Mouse (Mus musculus): ENCODE results near the gene Eea1. TPM values are rescaled to one million over a fixed set of nuclear protein-coding genes. Genes with fewer than 3 reads are reported as not detected.
"Not testable (repeated sequence)": the region's sequence is repeated elsewhere in the genome, so short reads cannot be mapped to it uniquely, and the experiment has no call there.

The Eea1 gene
- total RNA-seq (2021): 31.7 and 33.1 TPM in 2 replicates
- long read RNA-seq, experiment 1, partial matches to known transcripts: 1 of 1 reads
- long read RNA-seq, experiment 1, other reads (novel, unspliced or antisense): 0 of 1 reads
- long read RNA-seq, experiment 2, partial matches to known transcripts: 3 of 3 reads
- long read RNA-seq, experiment 2, other reads (novel, unspliced or antisense): 0 of 3 reads

DNA sequence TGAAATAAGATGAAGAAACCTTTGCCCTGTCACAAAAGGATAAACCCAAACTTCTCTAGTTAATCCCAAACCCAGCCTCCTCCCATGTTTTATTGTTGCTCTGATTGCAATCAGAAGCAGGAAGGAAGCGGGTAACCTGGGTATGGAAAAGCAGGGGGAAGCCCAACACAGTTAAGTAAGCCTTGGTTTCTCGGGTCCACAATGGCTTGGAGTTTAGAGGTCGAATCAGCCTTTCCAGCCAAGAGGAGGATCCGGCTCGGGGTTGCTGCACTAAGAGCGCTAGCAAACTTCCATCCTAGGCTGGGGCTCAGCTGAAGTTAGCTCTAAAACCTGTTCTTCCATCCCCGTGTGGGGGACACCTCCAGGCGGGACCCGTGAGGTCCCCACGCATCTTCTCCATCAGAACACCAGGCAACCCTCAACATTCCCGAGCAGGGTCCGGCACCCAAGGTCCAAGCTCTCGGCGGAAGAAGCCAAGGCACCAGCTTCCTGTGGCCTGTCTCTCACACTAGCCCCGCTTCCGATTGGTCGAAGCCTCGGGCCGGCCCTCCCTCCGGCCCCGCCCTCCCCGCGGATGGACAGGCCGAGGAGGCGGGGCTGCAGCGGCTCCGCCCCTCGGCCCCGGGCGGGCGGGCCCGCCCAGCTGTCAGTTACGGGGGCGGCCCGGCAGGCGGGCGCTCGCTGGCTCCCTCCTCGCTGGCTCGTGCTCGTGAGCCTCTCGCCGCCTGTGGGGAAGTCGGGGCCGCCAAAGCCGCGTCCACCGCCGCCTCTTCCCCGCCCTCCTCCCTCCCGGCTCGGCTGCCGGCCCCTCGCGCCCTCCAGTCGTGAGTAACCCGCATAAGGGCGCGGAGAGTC lies at the start of gene Eea1:
Gene Eea1, plus strand, starts transcription at position 605 of the 855 bp plus-strand sequence.
- peak; percentile 97 for DNase-seq

DNA sequence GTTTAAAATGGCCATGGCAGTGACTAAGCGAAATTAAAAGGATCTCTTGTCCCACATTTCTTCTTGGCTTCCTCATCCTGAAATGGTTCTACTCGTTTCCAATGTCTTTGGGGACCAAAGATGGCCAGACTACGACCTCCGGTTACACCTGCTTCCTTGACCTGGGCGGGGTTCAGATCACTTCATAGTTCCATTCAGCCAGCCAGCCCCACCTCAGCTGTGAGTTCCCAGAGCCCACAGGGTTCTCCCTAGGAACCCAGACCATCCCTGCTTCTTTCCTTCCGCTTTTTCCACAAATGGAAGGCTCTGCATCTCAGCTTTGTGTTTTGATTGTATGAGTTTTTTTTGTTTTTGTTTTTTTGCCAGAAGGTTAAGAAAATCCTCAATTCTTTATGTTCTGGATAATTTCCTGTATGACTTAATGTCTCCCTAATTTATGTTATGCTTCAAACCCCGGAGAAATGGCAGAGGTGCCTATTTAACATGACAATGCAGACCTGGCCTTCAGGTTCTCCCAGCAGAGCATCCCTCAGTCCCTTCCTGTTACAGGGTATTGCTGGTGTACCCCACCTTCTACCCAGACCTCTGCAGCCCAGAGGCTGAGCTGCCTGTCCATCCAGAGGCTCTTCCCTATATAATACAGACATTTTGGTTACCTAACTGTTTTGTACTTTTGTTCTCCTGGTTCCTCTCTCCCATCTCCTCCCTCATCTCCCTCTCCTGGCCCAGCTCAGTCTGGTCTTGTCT lies 49.1 kb upstream of the Eea1 start:
- no peak for DNase-seq

DNA sequence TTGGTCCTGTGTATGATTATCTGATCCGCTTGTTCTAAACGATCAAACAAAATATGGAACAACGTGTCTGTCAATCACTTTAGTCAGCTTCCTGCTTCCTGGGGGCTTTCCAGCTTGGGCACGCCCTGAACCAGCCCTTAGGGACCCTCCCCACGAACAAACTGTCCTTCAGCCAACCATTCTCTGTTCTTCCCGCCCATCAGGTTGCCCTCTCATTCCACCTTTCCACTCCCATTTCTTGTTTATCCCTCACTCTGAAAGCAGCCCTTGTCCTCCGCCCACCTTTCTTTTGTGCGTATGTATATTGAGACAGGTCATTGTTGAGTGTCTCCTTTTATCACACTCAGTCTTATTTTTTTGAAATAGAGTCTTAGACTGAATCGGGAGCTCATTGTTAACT lies 48.3 kb upstream of the Eea1 start:
- DNase-seq: no peak

DNA sequence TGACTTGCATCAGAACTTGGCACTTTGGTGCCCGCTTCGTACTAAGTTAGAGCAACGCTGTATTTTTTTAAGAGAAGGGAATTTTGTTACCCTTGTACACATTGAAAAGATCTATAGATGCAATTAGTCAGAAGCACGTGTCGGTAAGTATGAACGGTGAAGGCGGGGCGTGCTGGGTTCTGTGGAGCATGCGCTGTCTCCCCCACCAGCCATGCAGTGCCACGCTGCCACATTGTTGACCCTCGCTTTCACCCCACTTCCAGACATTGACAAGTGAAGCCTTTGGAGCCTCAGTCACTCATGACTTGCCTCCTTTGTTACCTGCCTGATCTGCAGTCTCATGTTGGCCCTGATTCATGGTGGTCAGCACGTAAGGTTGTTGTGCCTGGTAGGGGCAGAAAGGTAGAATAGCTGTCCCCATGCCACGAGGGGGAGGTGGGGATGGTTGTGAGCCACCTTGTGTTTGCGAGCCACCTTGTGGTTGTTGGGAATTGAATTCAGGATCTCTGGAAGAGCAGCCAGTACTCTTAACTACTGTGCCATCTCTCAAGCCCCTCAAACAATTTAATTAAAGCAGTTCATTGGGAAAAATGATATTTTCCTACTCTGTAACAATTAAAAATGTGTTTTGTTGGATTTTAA lies 47.0 kb upstream of the Eea1 start:
- DNase-seq: no peak

DNA sequence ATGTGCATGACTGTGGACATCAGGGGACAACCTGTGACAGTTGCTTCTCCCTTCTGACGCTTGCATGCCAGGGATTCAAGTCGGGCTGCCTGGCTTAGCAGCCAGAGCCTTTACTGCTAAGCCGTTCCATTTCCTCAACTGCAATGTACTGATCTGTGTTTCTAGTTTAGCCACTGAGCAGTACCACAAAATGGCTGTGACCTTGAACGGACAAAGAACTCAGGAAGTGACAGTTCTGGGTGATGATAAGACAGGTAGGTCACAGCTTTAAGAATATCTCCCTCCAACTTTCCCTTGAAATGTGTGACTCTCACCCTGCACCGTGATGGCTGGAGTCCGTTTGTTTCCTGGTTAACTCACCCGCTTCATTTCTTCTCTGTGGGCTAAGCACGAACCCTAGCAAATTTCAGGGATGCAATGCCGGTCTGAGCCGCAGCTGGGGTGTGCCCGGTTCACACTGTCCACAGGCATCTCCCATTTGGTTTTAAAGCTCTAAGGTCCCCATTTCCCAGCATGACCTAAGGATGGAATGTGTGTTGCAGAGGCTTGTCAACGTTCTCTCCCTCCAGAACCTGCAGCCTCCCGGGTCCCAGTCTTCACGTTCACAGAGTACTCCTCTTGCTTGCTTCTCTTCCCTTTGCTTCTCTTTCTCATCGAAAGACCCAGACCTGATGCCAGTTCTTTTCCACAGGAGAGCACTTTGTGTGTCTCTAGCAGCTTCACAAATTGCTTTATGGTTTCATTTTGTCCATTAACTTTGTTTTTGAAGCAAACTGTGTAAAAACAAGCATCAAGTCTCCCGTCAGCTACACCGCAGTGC lies 46.2 kb upstream of the Eea1 start:
- peak; percentile 7 for DNase-seq

DNA sequence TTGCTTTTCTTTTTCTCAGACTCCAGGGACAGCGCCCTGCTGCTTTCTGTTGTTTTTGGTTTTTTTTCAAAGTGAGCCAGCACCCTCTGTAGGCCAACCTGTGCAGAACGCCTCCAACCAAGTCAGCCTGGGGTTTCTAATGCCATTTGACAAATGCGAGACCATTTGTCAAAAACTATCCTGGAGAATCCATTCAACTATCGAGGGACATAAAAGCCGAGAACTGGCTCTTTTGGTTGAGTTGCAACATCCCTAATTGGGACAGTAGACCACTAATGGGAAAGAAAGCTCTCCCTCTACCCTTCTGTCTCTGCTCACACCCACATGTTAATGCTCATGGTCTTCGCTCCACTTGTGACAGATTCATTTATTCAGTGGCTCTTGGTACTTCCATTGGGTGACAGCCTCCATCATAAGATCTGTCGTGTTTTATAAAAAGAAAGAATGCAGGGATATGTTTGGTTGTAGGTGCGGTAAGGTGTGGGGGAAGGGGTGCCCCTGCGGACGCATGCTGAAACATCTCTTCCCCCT lies 45.5 kb upstream of the Eea1 start:
- DNase-seq: peak; percentile 74

DNA sequence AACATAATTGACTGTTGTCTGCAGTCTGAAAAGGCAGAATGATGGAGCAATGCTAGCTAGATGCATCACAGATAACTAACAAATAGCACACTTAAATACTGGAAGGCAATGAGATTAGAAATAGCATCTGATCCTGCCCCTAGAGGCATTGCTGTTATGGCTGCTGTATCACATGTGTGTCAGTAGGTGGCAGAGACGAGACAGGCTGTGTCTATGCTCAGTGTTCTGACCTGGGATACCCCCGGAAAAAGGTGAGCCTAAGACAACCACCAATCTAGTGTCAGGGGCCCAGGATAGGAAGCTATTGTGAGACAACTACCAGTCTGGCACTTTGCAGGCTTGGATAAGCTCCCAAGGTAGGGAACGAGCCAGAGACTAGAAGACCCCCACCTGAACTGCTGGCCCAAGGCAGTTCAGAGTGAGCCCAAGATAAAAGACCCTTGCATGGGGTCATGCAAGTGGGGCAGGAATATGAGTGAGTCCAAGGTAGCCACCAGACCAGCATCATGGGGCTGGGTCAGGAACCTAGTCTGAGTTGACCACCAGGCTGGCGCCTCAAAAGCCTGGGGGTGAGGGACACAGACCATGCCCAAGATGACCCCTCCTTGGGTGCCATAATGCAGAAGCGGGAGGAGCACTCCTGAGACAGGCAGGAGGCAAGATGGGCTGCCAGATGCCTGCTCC lies 41.8 kb upstream of the Eea1 start:
- DNase-seq: peak; percentile 39

DNA sequence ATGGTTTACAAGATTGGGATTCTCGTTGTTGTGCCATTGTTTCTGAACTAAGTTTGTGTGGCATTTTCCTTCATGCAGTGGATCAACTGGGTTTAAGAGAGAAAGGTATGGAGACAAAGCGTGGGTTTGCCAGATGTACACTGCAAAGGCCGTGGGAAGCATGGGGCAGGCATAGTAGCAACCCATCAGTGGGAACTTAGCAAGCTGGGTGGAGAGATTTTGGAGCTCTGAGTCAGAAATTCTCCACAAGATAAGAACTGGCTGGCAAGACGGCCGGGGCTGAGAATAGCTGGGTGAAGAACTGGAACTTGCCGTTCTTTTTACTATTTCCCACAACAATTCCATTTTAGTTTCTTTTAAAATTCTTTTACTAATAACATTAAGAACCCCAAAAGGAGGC lies 35.8 kb upstream of the Eea1 start:
- no peak for DNase-seq

DNA sequence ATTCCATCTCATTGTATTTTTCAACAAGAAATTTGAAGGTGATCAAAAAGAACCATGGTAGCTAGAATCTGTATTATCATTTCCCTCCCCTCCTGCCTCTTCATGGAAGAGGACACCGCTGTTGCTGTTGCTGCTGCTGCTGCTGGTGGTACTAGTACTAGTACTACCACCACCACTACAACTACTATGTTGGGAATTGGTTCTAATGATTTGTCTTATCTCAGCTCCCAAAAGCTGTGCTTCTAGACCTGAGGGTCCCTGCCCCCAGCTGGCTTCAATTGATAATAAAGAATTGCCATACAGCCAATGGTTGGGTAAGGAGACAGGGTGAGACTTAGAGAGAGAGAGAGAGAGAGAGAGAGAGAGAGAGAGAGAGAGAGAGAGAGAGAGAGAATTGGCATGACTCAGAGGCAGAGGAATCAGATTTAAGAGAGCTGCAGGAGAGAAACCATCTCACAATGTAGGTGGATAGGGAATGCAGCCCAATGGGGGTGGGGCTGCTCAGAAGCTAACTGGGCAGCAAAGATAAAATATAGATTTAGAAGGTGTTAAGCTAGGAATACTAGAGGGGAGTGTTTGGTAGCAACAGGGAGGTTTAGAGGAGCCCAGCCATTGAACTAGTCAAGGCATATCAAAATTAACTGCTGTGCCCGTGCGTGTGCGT lies 31.1 kb upstream of the Eea1 start:
- DNase-seq: no peak

DNA sequence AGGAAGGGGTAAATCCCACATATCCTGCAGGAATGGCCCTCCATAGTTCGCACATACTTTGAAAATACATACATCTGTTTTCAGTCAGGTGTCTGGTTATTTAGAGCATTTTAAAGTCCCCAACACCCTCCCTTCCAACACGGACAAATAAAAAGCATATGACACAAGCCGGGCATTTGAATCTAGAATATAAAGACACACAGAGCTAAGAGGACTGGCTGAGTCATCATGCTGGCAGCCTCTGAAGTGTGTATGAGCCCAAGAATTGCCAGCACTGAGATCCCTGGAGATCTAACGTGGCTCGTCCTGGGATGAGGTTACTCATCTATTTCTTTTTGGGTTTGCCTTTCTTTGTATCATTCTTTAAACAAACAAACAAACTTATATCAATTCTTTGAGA lies 29.4 kb upstream of the Eea1 start:
- no peak for DNase-seq

DNA sequence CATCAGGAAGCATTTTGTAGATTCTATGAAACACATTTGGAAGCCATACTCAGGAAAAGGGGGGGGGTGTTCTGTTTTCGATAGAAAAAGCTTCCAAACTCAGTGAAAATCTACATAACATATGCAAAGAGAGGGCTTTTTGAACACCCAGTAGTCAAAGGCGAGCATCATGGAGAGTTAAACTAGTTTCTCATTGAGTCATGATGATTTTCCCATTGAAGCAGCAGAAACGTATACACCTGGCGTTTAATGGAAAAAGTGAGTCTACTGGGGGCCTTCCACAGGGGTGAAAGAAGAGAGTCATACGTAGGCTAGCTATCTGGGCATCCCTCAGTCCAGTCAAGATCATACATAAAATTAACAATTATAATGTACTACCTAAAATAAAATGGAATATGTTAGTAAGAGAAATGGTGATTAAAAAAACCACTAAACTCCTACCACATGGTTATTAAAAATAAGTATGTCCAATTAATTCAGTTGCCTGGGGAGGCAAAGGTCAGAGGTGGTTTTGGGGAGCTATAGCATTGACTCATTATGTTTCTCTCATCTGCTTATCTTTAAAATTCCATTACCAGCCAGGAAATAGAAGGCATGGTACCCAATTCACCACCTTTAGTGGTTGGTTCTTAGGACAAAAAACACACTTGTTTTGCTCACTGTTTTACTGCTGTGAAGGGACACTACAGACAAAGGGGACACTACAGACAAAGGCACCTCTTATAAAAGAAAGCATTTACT lies 25.8 kb upstream of the Eea1 start:
- DNase-seq: no peak

DNA sequence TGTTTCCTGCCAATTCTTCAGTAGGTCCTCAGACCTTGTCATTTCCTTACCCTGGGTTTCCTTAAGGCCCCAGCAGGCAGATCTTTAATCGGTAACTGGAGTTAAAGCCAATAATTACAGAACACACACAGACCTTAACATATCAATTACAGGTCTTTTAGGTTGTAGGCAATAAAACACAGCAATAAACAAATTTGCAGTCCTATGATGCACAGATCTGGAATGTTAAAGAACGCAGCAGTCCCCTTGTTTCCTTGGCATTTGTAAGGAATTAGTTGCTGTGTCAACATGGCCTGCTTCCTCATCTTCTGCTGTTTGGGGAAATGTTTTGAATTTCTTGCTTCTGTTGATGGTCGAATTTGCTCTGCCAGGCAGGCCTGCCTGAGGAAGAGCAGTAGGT lies 21.7 kb upstream of the Eea1 start:
- no peak for DNase-seq

DNA sequence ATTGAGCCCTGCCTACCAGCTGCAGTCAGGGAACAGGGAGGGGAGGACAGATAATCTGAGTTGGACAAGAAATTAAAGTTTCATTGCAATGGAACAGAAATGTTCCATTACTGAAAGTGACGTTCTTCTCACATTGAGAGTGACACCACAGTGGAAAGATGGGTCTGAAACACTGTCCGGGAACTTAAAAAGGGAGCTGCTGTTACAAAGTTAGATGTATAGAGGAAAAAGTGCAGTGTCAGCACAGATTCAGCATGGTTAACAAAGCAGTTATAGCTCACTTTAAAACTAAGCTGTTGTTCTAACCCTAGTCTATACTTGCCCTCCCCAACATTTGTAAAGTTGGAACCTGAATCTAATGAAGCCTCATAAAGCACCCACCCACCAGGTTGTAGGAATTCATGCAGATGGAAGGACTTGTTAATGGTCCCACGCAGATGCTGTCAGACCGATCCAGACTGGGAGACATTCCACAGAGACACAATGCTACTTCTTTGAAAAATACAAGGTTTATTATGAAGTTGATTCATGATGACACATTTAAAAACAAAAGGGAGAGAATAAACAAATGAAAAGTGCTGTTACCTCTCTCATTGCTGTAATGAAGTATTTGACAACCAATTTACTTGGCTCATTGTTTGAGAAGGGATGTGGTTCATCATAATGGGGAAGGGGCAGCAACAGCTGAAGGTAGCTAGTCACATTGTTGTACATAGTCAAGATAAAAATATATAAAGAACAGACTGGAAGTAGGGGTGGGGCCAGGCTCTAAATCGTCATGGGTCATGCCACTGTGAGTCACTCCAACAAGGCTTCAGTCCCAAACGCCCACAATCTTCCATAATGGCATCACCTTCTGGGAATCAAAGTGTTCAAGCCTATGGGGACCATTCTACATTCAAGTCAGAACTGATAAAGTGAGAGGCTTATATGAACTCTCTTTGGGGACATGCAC lies 16.9 kb upstream of the Eea1 start:
- no peak for DNase-seq

DNA sequence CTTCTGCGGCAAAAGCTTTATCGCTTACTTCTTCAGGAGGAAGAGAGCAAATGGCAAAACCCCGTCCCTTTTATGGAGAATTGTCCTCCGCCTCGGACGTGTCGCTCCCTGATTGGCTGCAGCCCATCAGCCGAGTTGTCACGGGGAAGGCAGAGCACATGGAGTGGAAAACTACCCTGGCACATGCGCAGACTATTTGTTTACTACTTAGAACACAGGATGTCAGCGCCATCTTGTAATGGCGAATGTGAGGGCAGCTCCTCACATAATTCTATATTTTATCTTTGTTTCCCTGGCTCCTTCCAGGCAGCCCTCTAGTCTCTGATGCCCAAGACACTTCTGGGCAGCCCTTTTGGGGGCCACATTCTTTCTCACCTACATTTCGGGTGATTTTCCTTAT lies 6.8 kb upstream of the Eea1 start:
- not testable (repeated sequence) for DNase-seq

DNA sequence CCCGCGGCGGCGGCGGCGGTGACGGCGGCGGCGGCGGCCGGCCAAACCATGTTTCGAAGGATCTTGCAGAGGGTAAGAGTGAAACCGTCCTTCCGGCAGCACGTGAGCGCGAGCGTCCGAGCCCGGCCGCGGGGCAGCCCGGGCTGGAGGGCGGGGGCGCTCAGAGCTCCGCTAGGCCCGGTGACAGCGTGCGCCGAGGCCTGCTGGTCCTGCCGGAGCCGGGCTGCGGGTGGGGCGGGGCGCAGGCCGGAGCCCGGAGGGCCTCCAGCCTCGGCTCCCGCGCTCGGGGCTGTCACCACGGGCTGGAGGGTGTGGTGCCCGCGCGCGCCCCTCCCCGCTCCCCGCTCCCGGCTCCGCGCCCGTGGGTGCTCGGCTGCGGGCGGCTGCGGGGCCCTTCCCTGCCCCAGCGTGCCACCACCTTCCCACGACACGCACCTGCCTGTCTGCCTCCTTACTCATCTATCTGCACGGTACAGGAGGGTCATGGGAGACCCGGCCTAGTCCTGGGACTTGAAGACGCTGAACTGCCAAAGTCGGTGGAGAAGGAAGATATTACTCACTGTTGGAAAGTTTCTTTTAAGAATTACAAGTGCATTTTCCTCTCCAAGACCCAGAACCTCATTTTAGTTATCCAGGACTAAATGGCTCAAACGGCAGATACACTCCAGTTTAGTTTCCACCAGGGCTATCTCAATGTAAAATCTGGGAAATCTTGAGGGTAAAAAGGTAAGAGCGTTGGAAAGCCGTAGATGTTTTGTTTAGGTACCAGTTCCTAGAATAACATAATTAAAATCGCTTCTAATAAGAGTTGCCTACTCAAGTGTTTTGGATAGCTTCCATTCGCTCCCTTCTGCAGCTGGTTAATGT lies 684 bp downstream of the Eea1 start:
- no peak for DNase-seq

DNA sequence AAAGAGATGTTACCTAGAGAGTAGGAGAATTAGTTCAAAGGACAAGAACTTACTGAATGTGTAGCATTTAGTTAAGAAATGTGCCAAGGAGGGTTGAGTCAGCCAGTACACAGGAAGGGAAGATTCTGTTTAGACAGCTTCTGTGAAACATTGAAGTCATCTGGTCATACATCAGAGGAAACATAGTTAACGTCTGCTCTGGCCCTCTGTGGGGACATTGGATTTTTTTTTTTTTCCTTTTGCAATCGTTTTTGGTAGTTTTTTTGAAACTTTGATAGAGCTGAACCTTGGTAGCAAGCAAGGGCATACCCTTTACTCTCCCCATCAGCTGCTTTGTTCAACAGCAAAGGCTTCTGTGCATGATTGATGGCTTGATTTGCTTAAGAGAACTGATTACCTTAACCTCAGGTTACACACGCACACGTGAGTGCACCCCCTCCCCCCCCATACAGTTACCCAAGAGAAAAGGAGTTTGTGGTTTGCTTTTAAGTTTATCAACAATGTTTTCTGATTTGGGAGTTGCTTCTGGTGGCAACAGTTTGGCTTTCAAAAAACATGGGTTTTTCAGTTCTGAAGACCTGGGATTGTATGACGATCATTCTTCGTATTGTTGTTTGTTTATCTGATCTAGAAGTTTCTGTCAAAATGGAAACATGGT lies 1.4 kb downstream of the Eea1 start:
- no peak for DNase-seq

DNA sequence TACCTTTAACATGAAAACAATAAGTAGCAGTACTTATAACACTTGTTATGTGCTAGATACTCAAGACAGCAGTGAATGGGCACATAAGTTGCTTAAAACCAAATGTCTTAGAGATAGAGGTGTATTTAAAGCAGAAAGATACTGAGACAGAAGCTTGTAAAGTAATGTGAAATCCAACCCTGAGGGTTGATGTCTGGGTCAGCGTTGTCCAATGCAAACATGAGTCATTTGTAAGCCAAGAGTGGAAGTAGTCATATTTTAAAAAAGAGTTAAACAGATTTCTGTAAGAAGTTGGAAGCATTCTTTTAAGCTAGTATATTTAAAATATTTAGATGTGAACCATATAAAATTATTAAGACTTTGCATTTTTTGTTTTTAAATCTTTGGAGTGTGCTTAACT lies 4.6 kb downstream of the Eea1 start:
- DNase-seq: no peak
